Mouse (Mus musculus): ENCODE measurements around the gene Taf6l. TPM values are rescaled to one million over a fixed set of nuclear protein-coding genes. Genes with fewer than 3 reads are reported as not detected.

Taf6l gene
- polyA plus RNA-seq, 1 experiment from 2014 or later: 28.4 TPM

- H3K27me3 ChIP-seq (ENCODE audit: insufficient read depth, low read length): no peaks in the 10 kb centered on the region
- no peak for TF ChIP-seq CTCF (IDR thresholded peaks at IDR 0.05; ENCODE audit: low read depth)
- H3K9ac ChIP-seq (ENCODE audit: low read depth, low read length): no peak overlapping the region
- WGBS: 36% methylated on average over 3 of the region's 3 CpGs
- no peak for DNase-seq (ENCODE audit: low spot score)
- no peak for ATAC-seq (replicated peaks; ENCODE audit: low FRiP score, low read depth)
- peaks cover 12% of the 10 kb centered on the region; the same call in 1 of the 2 replicates for H3K4me1 ChIP-seq (replicated peaks; ENCODE audit: insufficient read depth, low read length)
- peaks cover 19% of the 10 kb centered on the region for H3K36me3 ChIP-seq (ENCODE audit: insufficient read depth, low read length)
- H3K9me3 ChIP-seq (replicated peaks; ENCODE audit: low read length): no peaks in the 10 kb centered on the region
- no peak overlapping the region for H3K4me3 ChIP-seq (replicated peaks; ENCODE audit: low read depth, low read length)
- H3K27ac ChIP-seq: no peak overlapping the region
- H3K4me2 ChIP-seq (ENCODE audit: low read length): no peak overlapping the region
Observed at GRCm38 (mm10) chr19:8726609-8727390, 59.4 kb downstream of the Taf6l start.

DNA sequence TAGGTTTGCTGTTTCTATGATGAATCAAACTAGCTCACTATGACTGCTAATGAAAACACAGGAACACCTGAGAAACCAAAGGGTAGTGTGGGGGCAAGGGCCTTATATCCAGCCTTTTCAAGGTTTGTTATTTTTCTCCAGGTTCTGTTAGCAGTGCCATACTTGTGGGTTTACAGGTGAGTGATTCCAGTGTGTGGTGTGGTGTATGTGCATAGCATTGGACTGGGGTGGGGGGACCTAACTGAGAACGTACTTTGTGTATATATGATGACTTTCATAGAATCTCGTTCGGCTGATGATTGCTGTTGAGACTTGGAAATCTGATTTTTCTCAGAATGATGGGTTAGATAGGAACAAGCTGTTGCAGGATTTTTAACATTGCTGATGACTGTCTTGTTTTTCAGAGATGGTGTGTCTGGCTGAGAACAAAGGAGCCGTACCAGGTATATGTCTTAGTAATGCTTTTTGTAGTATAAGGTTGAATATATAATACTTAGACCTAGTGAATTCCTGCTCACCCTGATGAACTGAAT lies 61.1 kb downstream of the Taf6l start:
- Histone ChIP-seq H3K4me2 (ENCODE audit: low read length) (peak overlapping the region; percentile 59), H3K4me1 (replicated peaks; ENCODE audit: insufficient read depth, low read length) (peaks cover 12% of the 10 kb centered on the region; the same call in 1 of the 2 replicates), H3K4me3 (replicated peaks; ENCODE audit: low read depth, low read length) (peak overlapping the region; percentile 55), H3K9ac (ENCODE audit: low read depth, low read length) (peak overlapping the region; percentile 73; the same call in 1 of the 2 replicates), H3K27ac (no peak overlapping the region), H3K27me3 (ENCODE audit: insufficient read depth, low read length) (no peaks in the 10 kb centered on the region), H3K9me3 (replicated peaks; ENCODE audit: low read length) (no peaks in the 10 kb centered on the region), H3K36me3 (ENCODE audit: insufficient read depth, low read length) (peaks cover 19% of the 10 kb centered on the region)
- DNase-seq (ENCODE audit: low spot score): no peak
- WGBS: 37% methylated on average over 4 of the region's 4 CpGs
- no peak for TF ChIP-seq CTCF (IDR thresholded peaks at IDR 0.05; ENCODE audit: low read depth)
- no peak for ATAC-seq (replicated peaks; ENCODE audit: low FRiP score, low read depth)

Small RNA genes lying within 50 kb of the gene (microRNA-seq; reads per million reads assigned to microRNA genes)
- not detected for gene Mir6992

Other genes starting within 250 kb of the Taf6l start
- gene Slc22a8, start 195.2 kb downstream of the Taf6l start, polyA plus RNA-seq (2015; fragmentation: Nextera tagmentation; extraction: Ambion mirVana): 19.2 and 25.5 TPM in 2 replicates
- 73.8 and 93.1 TPM in 2 replicates for gene Slc22a6, start 168.4 kb downstream of the Taf6l start, polyA plus RNA-seq (2015; fragmentation: Nextera tagmentation; extraction: Ambion mirVana)
- gene Chrm1, start 122.6 kb downstream of the Taf6l start, polyA plus RNA-seq (2015; fragmentation: Nextera tagmentation; extraction: Ambion mirVana): 0.17 and 0.18 TPM in 2 replicates
- 151 and 158 TPM in 2 replicates for gene Slc3a2, start 63.0 kb downstream of the Taf6l start, polyA plus RNA-seq (2015; fragmentation: Nextera tagmentation; extraction: Ambion mirVana)
- gene Wdr74, start 50.6 kb downstream of the Taf6l start, polyA plus RNA-seq (2015; fragmentation: Nextera tagmentation; extraction: Ambion mirVana): 71.3 and 77.7 TPM in 2 replicates
- gene 1700092M07Rik, start 45.7 kb downstream of the Taf6l start, polyA plus RNA-seq (2015; fragmentation: Nextera tagmentation; extraction: Ambion mirVana): 0.75 and 1.1 TPM in 2 replicates
- 105 and 115 TPM in 2 replicates for gene Stx5a, start 45.0 kb downstream of the Taf6l start, polyA plus RNA-seq (2015; fragmentation: Nextera tagmentation; extraction: Ambion mirVana)
- gene Nxf1, start 29.3 kb downstream of the Taf6l start, polyA plus RNA-seq (2015; fragmentation: Nextera tagmentation; extraction: Ambion mirVana): 114 and 123 TPM in 2 replicates
- 248 and 286 TPM in 2 replicates for gene Tmem223, start 15.4 kb downstream of the Taf6l start, polyA plus RNA-seq (2015; fragmentation: Nextera tagmentation; extraction: Ambion mirVana)
- gene Tmem179b, start 11.9 kb downstream of the Taf6l start, polyA plus RNA-seq (2015; fragmentation: Nextera tagmentation; extraction: Ambion mirVana): 103 and 113 TPM in 2 replicates
- gene Polr2g, start 12.2 kb upstream of the Taf6l start, polyA plus RNA-seq (2015; fragmentation: Nextera tagmentation; extraction: Ambion mirVana): 185 and 187 TPM in 2 replicates
- gene Zbtb3, start 16.1 kb upstream of the Taf6l start, polyA plus RNA-seq (2015; fragmentation: Nextera tagmentation; extraction: Ambion mirVana): 3.6 TPM in 2 replicates
- gene Ttc9c, start 32.9 kb upstream of the Taf6l start, polyA plus RNA-seq (2015; fragmentation: Nextera tagmentation; extraction: Ambion mirVana): 32.2 and 35.9 TPM in 2 replicates
- gene Hnrnpul2, start 33.6 kb upstream of the Taf6l start, polyA plus RNA-seq (2015; fragmentation: Nextera tagmentation; extraction: Ambion mirVana): 5.5 and 6.3 TPM in 2 replicates
- gene AC129217.1, start 43.4 kb upstream of the Taf6l start, polyA plus RNA-seq (2015; fragmentation: Nextera tagmentation; extraction: Ambion mirVana): not detected in 2 replicates
- gene Bscl2, start 51.0 kb upstream of the Taf6l start, polyA plus RNA-seq (2015; fragmentation: Nextera tagmentation; extraction: Ambion mirVana): 57.0 and 60.1 TPM in 2 replicates
- 1.5 and 1.6 TPM in 2 replicates for gene Gng3, start 52.8 kb upstream of the Taf6l start, polyA plus RNA-seq (2015; fragmentation: Nextera tagmentation; extraction: Ambion mirVana)
- gene Lrrn4cl, start 64.4 kb upstream of the Taf6l start, polyA plus RNA-seq (2015; fragmentation: Nextera tagmentation; extraction: Ambion mirVana): 0.85 and 1.1 TPM in 2 replicates
- gene Ubxn1, start 85.1 kb upstream of the Taf6l start, polyA plus RNA-seq (2015; fragmentation: Nextera tagmentation; extraction: Ambion mirVana): 195 and 206 TPM in 2 replicates
- gene Uqcc3, start 94.5 kb upstream of the Taf6l start, polyA plus RNA-seq (2015; fragmentation: Nextera tagmentation; extraction: Ambion mirVana): 94.5 and 97.4 TPM in 2 replicates
- 69.8 and 70.8 TPM in 2 replicates for gene Lbhd1, start 97.3 kb upstream of the Taf6l start, polyA plus RNA-seq (2015; fragmentation: Nextera tagmentation; extraction: Ambion mirVana)
- not detected in 2 replicates for gene Gm49403, start 97.5 kb upstream of the Taf6l start, polyA plus RNA-seq (2015; fragmentation: Nextera tagmentation; extraction: Ambion mirVana)
- 69.0 and 76.7 TPM in 2 replicates for gene 1810009A15Rik, start 102.4 kb upstream of the Taf6l start, polyA plus RNA-seq (2015; fragmentation: Nextera tagmentation; extraction: Ambion mirVana)
- gene Gm49416, start 102.5 kb upstream of the Taf6l start, polyA plus RNA-seq (2015; fragmentation: Nextera tagmentation; extraction: Ambion mirVana): not detected in 2 replicates
- gene Ints5, start 106.6 kb upstream of the Taf6l start, polyA plus RNA-seq (2015; fragmentation: Nextera tagmentation; extraction: Ambion mirVana): 27.4 and 29.8 TPM in 2 replicates
- gene Ganab, start 111.7 kb upstream of the Taf6l start, polyA plus RNA-seq (2015; fragmentation: Nextera tagmentation; extraction: Ambion mirVana): 74.6 and 80.9 TPM in 2 replicates
- gene B3gat3, start 134.0 kb upstream of the Taf6l start, polyA plus RNA-seq (2015; fragmentation: Nextera tagmentation; extraction: Ambion mirVana): 44.0 and 45.1 TPM in 2 replicates
- 5.7 and 6.0 TPM in 2 replicates for gene Rom1, start 142.9 kb upstream of the Taf6l start, polyA plus RNA-seq (2015; fragmentation: Nextera tagmentation; extraction: Ambion mirVana)
- 25.5 and 26.2 TPM in 2 replicates for gene Eml3, start 143.1 kb upstream of the Taf6l start, polyA plus RNA-seq (2015; fragmentation: Nextera tagmentation; extraction: Ambion mirVana)
- gene Mta2, start 155.5 kb upstream of the Taf6l start, polyA plus RNA-seq (2015; fragmentation: Nextera tagmentation; extraction: Ambion mirVana): 103 and 116 TPM in 2 replicates
- 19.9 and 22.3 TPM in 2 replicates for gene Tut1, start 167.4 kb upstream of the Taf6l start, polyA plus RNA-seq (2015; fragmentation: Nextera tagmentation; extraction: Ambion mirVana)
- gene Eef1g, start 180.6 kb upstream of the Taf6l start, polyA plus RNA-seq (2015; fragmentation: Nextera tagmentation; extraction: Ambion mirVana): 328 and 354 TPM in 2 replicates
- gene Ahnak, start 202.9 kb upstream of the Taf6l start, polyA plus RNA-seq (2015; fragmentation: Nextera tagmentation; extraction: Ambion mirVana): 22.5 and 27.5 TPM in 2 replicates